Mouse (Mus musculus): Measurements from ENCODE around the gene Robo1. TPM values are rescaled to one million over a fixed set of nuclear protein-coding genes. Genes with fewer than 3 reads are reported as not detected.

Robo1 gene
- total and polyA plus RNA-seq, 3 experiments = 0.44 TPM; not detected in 2

GRCm38 (mm10) chr16:72699238-72700006 is 391.3 kb downstream of the Robo1 start:
- ATAC-seq (ENCODE audit: extremely low read depth, insufficient number of reproducible peaks, low FRiP score, poor library complexity, severe bottlenecking) (no peak), DNase-seq (ENCODE audit: low spot score) (no peak)
- H3K27me3 ChIP-seq (ENCODE audit: insufficient read depth, low read length) = no peaks in the 10 kb centered on the region
- H3K4me3 ChIP-seq (ENCODE audit: low read depth, low read length) = no peak overlapping the region
- no peaks in the 10 kb centered on the region for H3K36me3 ChIP-seq (replicated peaks)
- H3K9me3 ChIP-seq (replicated peaks) = peaks cover 25% of the 10 kb centered on the region
- TF ChIP-seq TAL1 (conservative IDR thresholded peaks at IDR 0.05; ENCODE audit: low read depth, low read length) (no peak), POLR2AphosphoS5 (IDR thresholded peaks at IDR 0.05; ENCODE audit: insufficient replicate concordance, low read depth, low read length) (no peak), GATA2 (IDR thresholded peaks at IDR 0.05; ENCODE audit: borderline replicate concordance, low read depth, low read length) (no peak), CTCF (IDR thresholded peaks at IDR 0.05; ENCODE audit: low read depth, low read length) (no peak), GATA1 (IDR thresholded peaks at IDR 0.05; ENCODE audit: borderline replicate concordance, low read length) (no peak)
- H3K4me1 ChIP-seq (ENCODE audit: insufficient read depth, low read depth, low read length) = no peaks in the 10 kb centered on the region

- Histone ChIP-seq H3K4me3 (ENCODE audit: low read depth, low read length) (no peak overlapping the region), H3K27me3 (ENCODE audit: insufficient read depth, low read length) (no peaks in the 10 kb centered on the region), H3K4me1 (ENCODE audit: insufficient read depth, low read depth, low read length) (no peaks in the 10 kb centered on the region), H3K9me3 (replicated peaks) (peaks cover 17% of the 10 kb centered on the region), H3K36me3 (replicated peaks) (no peaks in the 10 kb centered on the region)
- no peak for DNase-seq (ENCODE audit: low spot score)
- no peak for ATAC-seq (ENCODE audit: extremely low read depth, insufficient number of reproducible peaks, low FRiP score, poor library complexity, severe bottlenecking)
- TF ChIP-seq GATA2 (IDR thresholded peaks at IDR 0.05; ENCODE audit: borderline replicate concordance, low read depth, low read length) (no peak), CTCF (IDR thresholded peaks at IDR 0.05; ENCODE audit: low read depth, low read length) (no peak), TAL1 (conservative IDR thresholded peaks at IDR 0.05; ENCODE audit: low read depth, low read length) (no peak), GATA1 (IDR thresholded peaks at IDR 0.05; ENCODE audit: borderline replicate concordance, low read length) (no peak)
Measured at GRCm38 (mm10) chr16:72700297-72700696, 392.2 kb downstream of the Robo1 start.

GRCm38 (mm10) chr16:72703486-72703885 is 395.4 kb downstream of the Robo1 start:
- ATAC-seq (ENCODE audit: extremely low read depth, insufficient number of reproducible peaks, low FRiP score, poor library complexity, severe bottlenecking) = no peak
- H3K36me3 ChIP-seq (replicated peaks) = no peaks in the 10 kb centered on the region
- no peak for TF ChIP-seq CTCF (IDR thresholded peaks at IDR 0.05; ENCODE audit: low read depth, low read length)
- no peak overlapping the region for H3K4me3 ChIP-seq (ENCODE audit: low read depth, low read length)
- peaks cover 19% of the 10 kb centered on the region for H3K9me3 ChIP-seq (replicated peaks)
- H3K4me1 ChIP-seq (ENCODE audit: insufficient read depth, low read depth, low read length) = no peaks in the 10 kb centered on the region
- H3K27me3 ChIP-seq (ENCODE audit: insufficient read depth, low read length) = no peaks in the 10 kb centered on the region
- no peak for DNase-seq (ENCODE audit: low spot score)

- H3K36me3 ChIP-seq (replicated peaks) = no peaks in the 10 kb centered on the region
- DNase-seq (ENCODE audit: low spot score) (no peak), ATAC-seq (ENCODE audit: extremely low read depth, insufficient number of reproducible peaks, low FRiP score, poor library complexity, severe bottlenecking) (no peak)
- H3K4me3 ChIP-seq (ENCODE audit: low read depth, low read length) = no peak overlapping the region
- TF ChIP-seq POLR2AphosphoS5 (IDR thresholded peaks at IDR 0.05; ENCODE audit: insufficient replicate concordance, low read depth, low read length) (no peak), GATA1 (IDR thresholded peaks at IDR 0.05; ENCODE audit: borderline replicate concordance, low read length) (no peak), GATA2 (IDR thresholded peaks at IDR 0.05; ENCODE audit: borderline replicate concordance, low read depth, low read length) (no peak), TAL1 (conservative IDR thresholded peaks at IDR 0.05; ENCODE audit: low read depth, low read length) (no peak), CTCF (IDR thresholded peaks at IDR 0.05; ENCODE audit: low read depth, low read length) (no peak)
- no peaks in the 10 kb centered on the region for H3K4me1 ChIP-seq (ENCODE audit: insufficient read depth, low read depth, low read length)
- H3K27me3 ChIP-seq (ENCODE audit: insufficient read depth, low read length) = no peaks in the 10 kb centered on the region
- H3K9me3 ChIP-seq (replicated peaks) = peaks cover 8% of the 10 kb centered on the region
Measured at GRCm38 (mm10) chr16:72705851-72706250, 397.7 kb downstream of the Robo1 start.

- ATAC-seq (ENCODE audit: extremely low read depth, insufficient number of reproducible peaks, low FRiP score, poor library complexity, severe bottlenecking) (no peak), DNase-seq (ENCODE audit: low spot score) (no peak)
- no peaks in the 10 kb centered on the region for H3K27me3 ChIP-seq (ENCODE audit: insufficient read depth, low read length)
- H3K36me3 ChIP-seq (replicated peaks) = no peaks in the 10 kb centered on the region
- TF ChIP-seq GATA2 (IDR thresholded peaks at IDR 0.05; ENCODE audit: borderline replicate concordance, low read depth, low read length) (no peak), CTCF (IDR thresholded peaks at IDR 0.05; ENCODE audit: low read depth, low read length) (no peak), TAL1 (conservative IDR thresholded peaks at IDR 0.05; ENCODE audit: low read depth, low read length) (no peak), POLR2AphosphoS5 (IDR thresholded peaks at IDR 0.05; ENCODE audit: insufficient replicate concordance, low read depth, low read length) (no peak), GATA1 (IDR thresholded peaks at IDR 0.05; ENCODE audit: borderline replicate concordance, low read length) (no peak)
- peaks cover 5% of the 10 kb centered on the region for H3K9me3 ChIP-seq (replicated peaks)
- no peak overlapping the region for H3K4me3 ChIP-seq (ENCODE audit: low read depth, low read length)
- no peaks in the 10 kb centered on the region for H3K4me1 ChIP-seq (ENCODE audit: insufficient read depth, low read depth, low read length)
Measured at GRCm38 (mm10) chr16:72708526-72708925, 400.4 kb downstream of the Robo1 start.

- Histone ChIP-seq H3K9me3 (replicated peaks) (peaks cover 10% of the 10 kb centered on the region), H3K4me1 (ENCODE audit: insufficient read depth, low read depth, low read length) (no peaks in the 10 kb centered on the region), H3K27me3 (ENCODE audit: insufficient read depth, low read length) (no peaks in the 10 kb centered on the region), H3K36me3 (replicated peaks) (no peaks in the 10 kb centered on the region), H3K4me3 (ENCODE audit: low read depth, low read length) (no peak overlapping the region)
- TF ChIP-seq POLR2AphosphoS5 (IDR thresholded peaks at IDR 0.05; ENCODE audit: insufficient replicate concordance, low read depth, low read length) = no peak
- TF ChIP-seq TAL1 (conservative IDR thresholded peaks at IDR 0.05; ENCODE audit: low read depth, low read length) = no peak
- TF ChIP-seq GATA2 (IDR thresholded peaks at IDR 0.05; ENCODE audit: borderline replicate concordance, low read depth, low read length) = no peak
- TF ChIP-seq CTCF (IDR thresholded peaks at IDR 0.05; ENCODE audit: low read depth, low read length) = no peak
- TF ChIP-seq GATA1 (IDR thresholded peaks at IDR 0.05; ENCODE audit: borderline replicate concordance, low read length) = no peak
- DNase-seq (ENCODE audit: low spot score) (no peak), ATAC-seq (ENCODE audit: extremely low read depth, insufficient number of reproducible peaks, low FRiP score, poor library complexity, severe bottlenecking) (no peak)
Measured at GRCm38 (mm10) chr16:72717118-72717802, 409.2 kb downstream of the Robo1 start.
